ENCODE assay signal across 10 mouse cellular contexts in the genomic region with DNA sequence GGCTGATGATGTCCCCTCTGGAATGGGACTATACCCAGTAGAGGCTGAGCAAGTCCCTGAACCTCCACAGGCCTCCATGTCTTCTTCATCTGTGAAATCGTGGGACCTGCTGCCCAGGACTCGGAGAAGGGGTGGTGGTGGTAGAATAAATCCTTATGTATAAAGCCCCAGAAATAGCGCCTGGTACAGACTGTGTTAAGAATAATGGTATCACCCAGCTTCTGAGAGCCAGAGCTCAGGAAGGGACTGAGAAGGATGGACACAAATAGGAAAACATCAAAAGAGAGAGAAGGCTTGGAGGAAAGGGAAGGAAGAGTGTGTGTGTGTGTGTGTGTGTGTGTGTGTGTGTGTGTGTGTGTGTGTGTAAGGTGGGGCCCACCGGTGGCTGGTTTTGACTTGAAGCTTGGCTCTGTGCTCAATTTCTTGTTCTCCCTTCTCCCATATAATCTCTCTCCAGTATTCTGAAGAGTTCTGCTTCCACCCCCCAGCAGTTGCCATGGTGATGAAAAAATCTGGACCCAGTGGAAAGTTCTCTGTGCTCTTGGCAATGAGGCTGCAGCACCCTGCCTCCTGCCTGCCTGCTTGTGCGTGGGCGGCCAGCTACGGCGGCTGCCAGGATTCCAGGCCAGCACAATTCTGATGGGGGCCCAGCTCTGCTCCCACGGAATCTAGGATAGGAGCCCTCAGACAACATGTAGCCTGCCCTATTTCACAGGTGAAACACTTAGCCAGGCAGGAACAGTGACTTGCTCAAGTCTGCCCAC.
DNase-seq lines count a peak whose midpoint lies in the region; ATAC-seq and TF ChIP-seq lines count a peak whose summit lies in the region.
"Had no signal": no experiment of that assay in that cellular context is flagged by ENCODE, and none has a peak within 500 bp of the region (broad histone marks: within the 10 kb centered on the region; RNA-seq: fewer than 3 reads in every experiment).

No protein-coding gene starts in this region.

- H3K4me3 ChIP-seq in heart, embryonic 11.5 days (ENCODE audit: low read depth, low read length), result no peak overlapping the region
- no peak overlapping the region for H3K4me3 ChIP-seq in forebrain, postnatal 0 days (ENCODE audit: low read depth, low read length)
- H3K4me3 ChIP-seq in olfactory bulb, adult 2 months (ENCODE audit: insufficient read depth, low read depth, low read length), result no peak overlapping the region
- H3K4me3 ChIP-seq: embryonic facial prominence, embryonic 12.5 days; liver, embryonic 13.5 days had no signal

- peak; percentile 98 for DNase-seq in heart, adult 11 months
- peak; percentile 58 for DNase-seq in adrenal gland, adult 8-10 months
- DNase-seq in forebrain, postnatal 0 days, result peak; percentile 92
- DNase-seq in layer of hippocampus, postnatal 10 days (ENCODE audit: low spot score in 2 of 2), result peak; percentile 90 to 92
- DNase-seq in B cell, adult 2 months, result no peak
- no peak for DNase-seq in T-cell, adult 2 months (ENCODE audit: low spot score)
- DNase-seq: liver, embryonic 13.5 days had no signal

- H3K9me3 ChIP-seq in heart, embryonic 11.5 days (replicated peaks; ENCODE audit: control insufficient read depth, low read length), result no peaks in the 10 kb centered on the region
- H3K9me3 ChIP-seq in forebrain, postnatal 0 days (ENCODE audit: low read length), result no peaks in the 10 kb centered on the region
- H3K9me3 ChIP-seq: embryonic facial prominence, embryonic 12.5 days; liver, embryonic 13.5 days had no signal

- 68% methylated on average over 8 of the region's 9 CpGs for WGBS in heart, embryonic 11.5 days (ENCODE audit: insufficient replicate concordance)
- 22% methylated on average over 9 of the region's 9 CpGs for WGBS in forebrain, postnatal 0 days
- 16% methylated on average over 9 of the region's 9 CpGs for WGBS in olfactory bulb, adult 2 months

- H3K9ac ChIP-seq in heart, embryonic 11.5 days (ENCODE audit: low read depth, low read length), result no peak overlapping the region
- H3K9ac ChIP-seq in forebrain, postnatal 0 days, result no peak overlapping the region
- H3K9ac ChIP-seq: embryonic facial prominence, embryonic 12.5 days; liver, embryonic 13.5 days had no signal

- no peaks in the 10 kb centered on the region for H3K36me3 ChIP-seq in heart, embryonic 11.5 days (ENCODE audit: control insufficient read depth, insufficient read depth, low read length)
- H3K36me3 ChIP-seq in forebrain, postnatal 0 days (ENCODE audit: insufficient read depth), result no peaks in the 10 kb centered on the region
- H3K36me3 ChIP-seq: embryonic facial prominence, embryonic 12.5 days; liver, embryonic 13.5 days had no signal

- H3K27me3 ChIP-seq in heart, embryonic 11.5 days (ENCODE audit: control insufficient read depth, insufficient read depth, low read length), result no peaks in the 10 kb centered on the region
- no peaks in the 10 kb centered on the region for H3K27me3 ChIP-seq in forebrain, postnatal 0 days (ENCODE audit: insufficient read depth, low read length)
- H3K27me3 ChIP-seq: embryonic facial prominence, embryonic 12.5 days; liver, embryonic 13.5 days had no signal

- no peaks in the 10 kb centered on the region for H3K4me1 ChIP-seq in heart, embryonic 11.5 days (ENCODE audit: control insufficient read depth, insufficient read depth, low read length)
- H3K4me1 ChIP-seq in forebrain, postnatal 0 days (ENCODE audit: insufficient read depth), result peaks cover 24% of the 10 kb centered on the region
- H3K4me1 ChIP-seq in olfactory bulb, adult 2 months (ENCODE audit: control insufficient read depth, insufficient read depth, low read length), result peaks cover 58% of the 10 kb centered on the region
- H3K4me1 ChIP-seq: embryonic facial prominence, embryonic 12.5 days had no signal

- no peak for TF ChIP-seq POLR2A in olfactory bulb, adult 2 months (IDR thresholded peaks at IDR 0.05; ENCODE audit: insufficient read depth, low read depth, low read length)

- ATAC-seq in heart, embryonic 11.5 days (replicated peaks; ENCODE audit: insufficient number of reproducible peaks, low FRiP score, low TSS enrichment), result no peak
- ATAC-seq in forebrain, postnatal 0 days, result peak; percentile 95

- no peak for TF ChIP-seq CTCF in forebrain, postnatal 0 days (IDR thresholded peaks at IDR 0.05; ENCODE audit: low read depth)
- no peak for TF ChIP-seq CTCF in olfactory bulb, adult 2 months (IDR thresholded peaks at IDR 0.05; ENCODE audit: insufficient read depth, low read depth, low read length)

- H3K27ac ChIP-seq in heart, embryonic 11.5 days (ENCODE audit: low read depth, low read length), result no peak overlapping the region
- peak overlapping the region; percentile 79 for H3K27ac ChIP-seq in forebrain, postnatal 0 days (ENCODE audit: low read depth, low read length)
- peak overlapping the region; percentile 98 for H3K27ac ChIP-seq in olfactory bulb, adult 2 months (ENCODE audit: insufficient read depth, low read depth, low read length)
- H3K27ac ChIP-seq: embryonic facial prominence, embryonic 12.5 days; liver, embryonic 13.5 days had no signal

- H3K4me2 ChIP-seq in heart, embryonic 11.5 days, result no peak overlapping the region
- H3K4me2 ChIP-seq in forebrain, postnatal 0 days (ENCODE audit: low read depth), result peak overlapping the region; percentile 13; the same call in 1 of the 2 replicates
- H3K4me2 ChIP-seq: embryonic facial prominence, embryonic 12.5 days; liver, embryonic 13.5 days had no signal

Comparison
In these comparisons a context has a peak if more than half of its experiments do, and no peak if none do; other contexts are left out.
1. DNase-seq: peak in heart, adult 11 months (single experiment), adrenal gland, adult 8-10 months (single experiment), forebrain, postnatal 0 days (single experiment) and layer of hippocampus, postnatal 10 days (2 of 2); none in B cell, adult 2 months (0 of 2) and T-cell, adult 2 months (single experiment).